Mouse (Mus musculus) megakaryocyte, embryonic 14.5 days (primary cell): ENCODE data around the gene Gm8300.

ENCODE experiments used
- FLI1 ChIP-seq: IDR thresholded peaks from 2 replicates; pipeline ENCODE4 v1.6.1; 2012; ENCODE audit warnings: low read length, inconsistent platforms, mixed read lengths
- GATA1 ChIP-seq: IDR thresholded peaks from 3 replicates; pipeline ENCODE4 v1.6.1; 2012; ENCODE audit warnings: mixed read lengths, low read length, inconsistent platforms, borderline replicate concordance

- no peak for TF ChIP-seq FLI1
- 0 out of 3 replicates have a peak, but pooled peaks have one; percentile 27 for TF ChIP-seq GATA1
Measured at GRCm38 (mm10) chr12:87471964-87472786, 41.9 kb upstream of the Gm8300 start, which contains the start of gene Snw1.
